Mouse (Mus musculus) liver, adult 2 months (tissue): ENCODE measurements around the gene Lrrc74b.

Experiments
- CTCF ChIP-seq: fragments of 200-500 bp; IDR thresholded peaks from 2 replicates; pipeline ENCODE4 v1.5.1; 2011; ENCODE audit warnings: low read depth, low read length, control low read depth
- POLR2A ChIP-seq: fragments of 200-500 bp; IDR thresholded peaks from 2 replicates; pipeline ENCODE4 v1.6.1; 2011; ENCODE audit warnings: low read length, control low read depth; ENCODE audit not compliant: insufficient read depth; ENCODE audit errors: extremely low read depth

DNA sequence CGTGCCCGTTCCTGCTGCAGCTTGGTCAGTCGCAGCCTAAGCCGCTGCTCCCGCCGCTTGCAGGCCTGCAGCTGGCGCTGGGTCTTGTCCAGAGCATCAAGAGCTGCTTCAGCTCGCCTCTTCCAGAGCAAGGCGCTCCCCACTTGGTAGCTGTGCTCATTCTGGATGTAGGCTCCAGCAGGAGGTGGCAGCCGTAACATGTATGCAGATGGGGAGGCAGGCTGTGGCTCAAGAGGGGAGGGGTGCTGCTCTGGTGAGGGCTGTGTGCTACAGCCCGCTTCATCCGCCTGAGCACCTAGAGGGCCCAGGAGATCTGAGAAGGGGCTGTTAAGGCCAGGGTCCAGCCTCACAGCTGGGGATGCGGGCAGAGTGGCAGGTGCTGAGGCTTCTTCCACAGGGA lies 32.8 kb downstream of the Lrrc74b start:
- no peak for TF ChIP-seq POLR2A
- TF ChIP-seq CTCF: no peak
